Mouse (Mus musculus): ENCODE measurements around the gene Plekha5. TPM values are rescaled to one million over a fixed set of nuclear protein-coding genes. Genes with fewer than 3 reads are reported as not detected.

Gene Plekha5
- total RNA-seq (2021), result 10 to 100 TPM in 1 of 2 experiments, 1 to 10 TPM in 1; 10.0 to 12.9 TPM
- long read RNA-seq, experiment 1, partial matches to known transcripts, result 0 of 3 reads
- long read RNA-seq, experiment 1, other reads (novel, unspliced or antisense), result 3 of 3 reads
- long read RNA-seq, experiment 2, partial matches to known transcripts, result 0 of 3 reads
- long read RNA-seq, experiment 2, other reads (novel, unspliced or antisense), result 3 of 3 reads

DNA sequence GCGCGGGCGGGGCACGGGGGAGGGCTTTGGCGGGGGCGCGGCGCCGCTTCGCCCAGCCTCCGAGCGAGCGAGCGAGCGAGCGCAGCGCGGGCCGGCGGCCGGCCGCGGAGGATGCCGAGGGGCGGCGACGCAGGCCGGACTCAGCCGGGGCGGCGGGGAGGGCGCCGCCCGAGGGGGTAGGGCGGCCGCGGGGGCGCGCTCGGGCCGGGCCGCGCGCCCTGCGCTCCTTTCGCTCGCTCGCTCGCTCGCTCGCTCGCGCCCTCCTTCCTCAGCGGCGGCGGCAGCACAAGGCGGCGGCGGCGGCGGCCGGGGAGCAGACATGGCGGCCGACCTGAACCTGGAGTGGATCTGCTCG, at the start of gene Plekha5:
Gene Plekha5 (plus strand): TSS at position 209 of the 355 bp plus-strand sequence.
- peak; percentile 82 for DNase-seq
- H3K27ac ChIP-seq, result peak within 1 kb of the TSS; percentile 88
- peak within 1 kb of the TSS; percentile 92 for H3K4me3 ChIP-seq
- no peak for TF ChIP-seq CTCF (IDR thresholded peaks at IDR 0.05)
- intact Hi-C loops (cut with DNase I), result no loop called here

DNA sequence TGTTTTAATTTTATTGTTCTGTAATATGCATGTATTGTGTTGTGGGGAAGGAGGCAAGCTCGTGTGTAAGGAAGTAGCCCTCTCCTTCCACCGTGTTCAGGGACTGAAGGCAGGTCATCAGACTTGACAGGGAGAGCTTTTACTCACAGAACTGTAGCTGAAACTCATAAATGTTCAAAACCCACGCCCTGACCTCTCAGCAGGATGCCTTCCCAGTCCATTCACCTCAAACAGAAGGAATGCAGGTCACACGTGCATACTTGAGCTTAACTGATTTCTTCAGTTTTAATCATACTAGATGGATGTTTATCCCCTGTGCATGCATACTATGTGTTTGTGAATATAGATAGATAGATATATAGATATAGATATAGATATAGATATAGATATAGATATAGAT, 48.2 kb upstream of the Plekha5 start:
- no peak for TF ChIP-seq CTCF (IDR thresholded peaks at IDR 0.05)
- DNase-seq, result no peak
- no peak overlapping the region for H3K27ac ChIP-seq
- no peak overlapping the region for H3K4me3 ChIP-seq
- intact Hi-C loops (cut with DNase I), result no loop called here

DNA sequence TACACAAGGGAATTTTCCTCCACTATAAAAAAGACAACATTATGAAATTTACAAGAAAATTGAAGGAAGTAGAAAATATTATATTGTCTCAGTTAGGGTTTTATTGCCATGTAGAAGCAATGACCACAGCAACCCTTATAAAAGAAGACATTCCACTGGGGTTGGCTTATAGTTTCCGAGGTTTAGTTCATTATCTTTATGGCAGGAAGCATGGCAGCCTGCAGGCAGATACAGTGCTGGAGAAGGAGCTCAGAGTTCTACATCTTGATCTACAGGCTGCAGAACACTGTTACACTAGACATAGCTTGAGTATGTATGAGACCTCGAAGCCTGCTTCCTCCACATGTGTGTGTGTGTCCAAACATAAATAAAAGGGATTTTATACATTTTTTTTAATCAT, 43.3 kb upstream of the Plekha5 start:
- DNase-seq, result no peak
- no peak for TF ChIP-seq CTCF (IDR thresholded peaks at IDR 0.05)
- Histone ChIP-seq H3K27ac (no peak overlapping the region), H3K4me3 (no peak overlapping the region)
- intact Hi-C loops (cut with DNase I), result no loop called here

DNA sequence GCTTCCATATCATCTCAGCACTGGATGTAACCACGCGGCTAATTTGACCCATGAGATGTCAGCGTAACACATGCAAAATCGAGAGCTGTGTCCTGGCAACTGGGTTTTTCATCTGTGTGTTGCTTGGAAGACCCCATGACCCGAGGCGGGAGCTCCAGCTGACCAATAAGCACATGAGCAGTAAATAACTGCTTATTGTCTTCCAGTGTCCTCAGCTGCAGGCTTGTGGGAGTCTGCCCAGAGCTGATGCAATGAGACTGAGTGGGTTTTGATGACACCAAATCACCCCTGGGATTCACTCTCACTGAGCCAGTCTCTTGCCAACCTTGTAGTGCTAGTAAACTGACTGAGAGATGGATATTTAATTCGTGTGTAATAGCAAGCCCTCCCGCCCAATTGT, 42.7 kb upstream of the Plekha5 start:
- H3K27ac ChIP-seq, result no peak overlapping the region
- peak; percentile 32 for DNase-seq
- intact Hi-C loops (cut with DNase I), result no loop called here
- TF ChIP-seq CTCF (IDR thresholded peaks at IDR 0.05), result no peak
- H3K4me3 ChIP-seq, result no peak overlapping the region

DNA sequence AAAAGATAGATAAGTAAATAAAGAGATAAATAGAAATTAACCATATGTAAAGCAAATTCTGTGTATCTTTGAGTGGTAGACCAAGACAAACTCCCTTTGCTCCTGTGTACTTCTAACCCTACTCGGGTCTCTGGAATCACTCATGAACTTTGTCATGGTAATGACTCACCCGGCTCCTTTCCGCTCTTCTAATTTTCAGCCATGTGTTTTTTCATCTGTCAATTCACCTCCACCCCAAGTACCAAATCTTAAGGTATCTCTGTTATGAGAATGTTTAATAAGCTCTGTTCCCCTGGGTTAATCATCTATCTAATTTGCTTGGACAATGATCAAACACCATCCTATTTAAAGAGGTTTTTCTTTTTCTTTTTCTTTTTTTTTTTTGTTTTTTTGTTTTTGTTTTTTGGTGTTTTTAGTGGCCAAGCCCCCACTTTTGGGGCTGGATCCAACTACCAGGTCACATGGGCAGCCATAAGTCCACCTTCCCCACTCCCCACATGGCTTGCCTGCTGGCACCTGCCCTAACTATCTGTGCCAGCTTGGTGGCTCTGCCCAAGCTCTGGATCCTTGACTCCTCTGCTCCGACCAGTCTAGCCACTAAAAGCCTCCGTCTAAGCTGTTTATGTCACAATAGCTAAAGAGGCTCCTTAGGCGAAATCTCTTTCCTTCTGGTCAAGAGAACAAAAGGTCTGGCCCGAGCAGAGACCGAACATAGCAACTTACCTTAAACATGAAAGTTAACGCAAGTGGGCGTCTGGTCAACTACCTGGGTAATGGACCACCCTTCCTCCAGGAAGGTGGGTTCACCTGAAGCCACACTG, 40.1 kb upstream of the Plekha5 start:
- H3K4me3 ChIP-seq, result no peak overlapping the region
- TF ChIP-seq CTCF (IDR thresholded peaks at IDR 0.05), result no peak
- no peak for DNase-seq
- intact Hi-C loops (cut with DNase I), result no loop called here
- H3K27ac ChIP-seq, result no peak overlapping the region

DNA sequence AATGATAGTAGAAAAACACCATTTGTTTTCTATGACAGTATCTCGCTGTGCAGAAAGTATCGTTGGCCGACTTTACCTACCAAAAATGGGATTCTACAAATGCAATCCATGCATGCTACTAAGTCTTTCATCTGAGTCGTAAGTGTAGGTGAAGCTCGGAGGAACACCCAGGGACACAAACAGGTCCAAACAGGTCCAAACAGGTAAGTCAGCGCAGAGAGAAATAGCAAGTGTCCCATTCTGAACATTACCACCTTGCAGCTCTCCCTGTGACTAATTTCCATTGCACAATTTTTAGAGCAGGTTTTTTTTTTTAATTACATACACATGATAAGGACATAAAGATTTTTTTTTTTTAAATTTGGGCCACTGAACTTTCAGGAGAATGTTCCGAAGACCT, 27.2 kb upstream of the Plekha5 start:
- no peak overlapping the region for H3K4me3 ChIP-seq
- no peak for DNase-seq
- intact Hi-C loops (cut with DNase I), result no loop called here

DNA sequence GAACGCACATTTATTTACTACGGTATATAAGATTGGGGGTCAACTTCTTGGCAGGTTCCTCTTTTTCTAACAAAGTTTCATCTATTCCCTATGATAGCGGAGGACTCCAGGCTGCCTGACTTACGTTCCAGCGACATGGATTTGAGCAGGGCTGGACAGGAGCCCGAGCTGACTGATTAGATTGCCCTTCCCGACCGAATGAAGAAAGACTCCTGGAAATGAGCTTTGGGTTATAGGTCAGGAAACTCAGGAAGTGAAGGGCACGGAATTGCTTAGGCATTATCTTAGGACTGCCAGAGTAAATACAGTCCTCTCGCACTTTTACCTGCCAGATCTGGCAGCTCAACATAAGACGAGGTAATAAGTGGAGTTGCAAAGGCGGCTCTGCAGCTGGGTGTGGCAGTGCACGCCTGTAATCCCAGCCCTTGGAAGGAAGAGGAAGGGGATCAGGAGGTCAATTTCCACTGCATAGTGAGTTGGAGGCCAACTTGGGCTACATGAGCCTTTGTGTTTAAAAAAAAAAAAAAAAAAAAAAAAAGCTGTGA, 21.0 kb upstream of the Plekha5 start:
- intact Hi-C loops (cut with DNase I), result no loop called here
- no peak overlapping the region for H3K4me3 ChIP-seq
- TF ChIP-seq CTCF (IDR thresholded peaks at IDR 0.05), result no peak
- no peak overlapping the region for H3K27ac ChIP-seq
- DNase-seq, result no peak

More for the DNA sequence above, 27.2 kb upstream of the Plekha5 start:
- no peak for TF ChIP-seq CTCF (IDR thresholded peaks at IDR 0.05)
- H3K27ac ChIP-seq, result no peak overlapping the region

DNA sequence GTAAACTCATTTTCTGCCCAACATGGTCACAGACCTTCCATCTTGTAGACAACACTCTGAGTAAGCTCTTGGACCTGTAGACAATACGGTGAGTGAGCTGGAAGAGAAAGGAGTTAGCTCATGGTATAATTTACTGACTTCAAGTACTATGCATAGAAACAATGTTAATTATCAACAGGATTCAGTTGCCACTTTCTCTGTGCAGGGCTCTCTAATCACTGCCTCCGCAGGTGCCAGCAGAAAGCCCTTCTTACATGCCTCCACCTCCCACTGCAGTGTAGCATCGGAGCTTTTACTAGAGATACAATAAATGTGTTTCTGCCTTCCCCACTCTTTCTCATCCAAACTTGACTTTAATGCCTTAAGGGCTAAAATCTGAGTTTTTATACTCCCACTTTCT, 11.9 kb upstream of the Plekha5 start:
- DNase-seq, result no peak
- TF ChIP-seq CTCF (IDR thresholded peaks at IDR 0.05), result no peak
- intact Hi-C loops (cut with DNase I), result no loop called here
- Histone ChIP-seq H3K27ac (no peak overlapping the region), H3K4me3 (no peak overlapping the region)

DNA sequence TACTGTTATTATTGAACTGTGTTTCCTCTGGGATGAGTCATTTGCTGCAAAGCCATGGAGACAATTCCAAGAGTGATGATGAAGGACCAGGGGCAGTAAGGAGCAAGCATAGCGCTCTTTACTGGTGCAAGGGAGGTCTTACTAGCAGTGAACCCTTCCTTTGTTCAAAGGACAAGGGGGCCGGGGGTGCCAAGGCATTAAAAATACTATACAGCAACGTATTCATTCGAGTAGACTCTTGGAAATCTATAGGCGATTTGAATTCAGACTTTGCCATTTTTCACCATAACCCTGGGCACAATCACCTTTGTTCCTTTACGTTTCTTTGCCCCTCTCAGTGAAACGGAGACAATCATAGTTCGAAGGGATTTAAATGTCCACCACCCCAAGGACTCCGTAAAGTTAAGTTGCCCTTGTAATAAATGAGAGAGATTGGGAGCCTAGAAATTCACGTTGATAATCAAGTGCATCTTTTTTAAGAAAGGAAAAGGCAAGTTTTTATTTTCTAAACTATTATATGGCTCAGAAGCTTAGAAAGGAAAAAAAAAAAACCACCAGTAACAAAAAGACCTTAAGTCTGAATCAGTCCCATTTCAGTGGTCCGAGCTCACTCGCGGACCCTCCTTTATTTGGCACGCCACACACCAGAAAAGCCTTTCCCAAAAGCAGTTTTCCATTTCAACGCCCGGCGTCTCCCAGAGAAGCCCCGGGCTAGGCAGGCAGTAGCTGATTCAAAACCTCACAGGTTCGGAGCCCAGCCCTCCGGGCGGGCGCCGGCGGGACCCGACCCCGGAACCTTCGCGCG, 611 bp upstream of the Plekha5 start:
- H3K27ac ChIP-seq, result peak overlapping the region; percentile 80
- no peak for TF ChIP-seq CTCF (IDR thresholded peaks at IDR 0.05)
- H3K4me3 ChIP-seq, result peak overlapping the region; percentile 92
- no peak for DNase-seq
- intact Hi-C loops (cut with DNase I), result no loop called here

DNA sequence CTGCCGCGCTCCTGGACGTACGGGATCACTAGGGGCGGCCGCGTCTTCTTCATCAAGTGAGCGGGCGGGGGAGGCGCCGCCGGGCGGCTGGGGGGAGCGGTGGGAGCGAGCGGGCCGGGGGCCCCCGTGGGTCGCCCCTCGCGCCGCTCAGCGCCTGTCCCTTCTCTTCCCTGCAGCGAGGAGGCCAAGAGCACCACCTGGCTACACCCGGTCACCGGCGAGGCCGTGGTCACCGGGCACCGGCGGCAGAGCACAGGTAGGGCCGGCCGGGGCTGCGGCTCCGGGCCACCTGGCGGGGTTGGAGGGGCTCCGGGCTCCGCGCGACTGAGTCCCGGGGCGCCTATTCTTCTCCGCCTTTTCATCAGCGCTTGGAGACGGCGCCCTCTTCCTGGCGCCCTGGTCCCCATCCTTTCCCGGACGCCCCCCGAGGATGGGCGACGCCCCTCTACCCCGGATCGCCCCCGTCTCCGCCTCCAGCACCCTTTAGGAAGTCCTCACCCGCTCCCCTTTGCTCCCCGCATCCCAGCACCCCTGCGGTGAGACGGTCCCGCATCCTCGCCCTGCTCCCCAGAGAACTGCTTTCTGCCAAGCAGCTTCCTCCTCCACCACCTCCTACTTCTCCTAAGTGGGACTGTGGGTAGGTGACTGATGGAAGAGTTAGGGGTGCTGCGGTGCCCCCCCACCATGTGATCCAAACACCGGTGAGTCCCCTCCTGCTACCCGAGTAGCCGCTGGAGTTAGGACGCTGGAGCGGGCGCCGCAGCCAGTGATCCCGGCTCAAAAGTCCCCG, 542 bp downstream of the Plekha5 start:
- TF ChIP-seq CTCF (IDR thresholded peaks at IDR 0.05), result no peak
- peak overlapping the region; percentile 88 for H3K27ac ChIP-seq
- H3K4me3 ChIP-seq, result peak overlapping the region; percentile 92
- DNase-seq, result peak; percentile 46
- intact Hi-C loops (cut with DNase I), result no loop called here

DNA sequence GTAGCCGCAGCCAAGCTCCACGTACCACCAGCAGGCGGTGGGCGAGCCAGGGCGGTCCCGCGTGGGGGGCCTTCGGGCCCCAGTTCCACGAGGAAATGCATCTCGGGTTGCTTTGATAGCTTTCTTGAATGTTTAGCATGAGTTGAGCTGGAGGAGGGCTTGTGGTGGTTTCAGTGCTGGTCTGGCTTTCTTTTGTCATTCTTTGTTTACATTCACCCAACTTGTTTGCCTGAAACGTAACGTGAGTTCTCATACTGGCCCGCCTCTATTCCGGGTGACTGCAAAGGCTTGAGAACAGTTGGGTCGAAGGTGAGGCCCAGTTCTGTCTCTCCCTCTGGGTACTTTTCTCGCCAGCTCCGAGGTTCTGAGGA, 1.1 kb downstream of the Plekha5 start:
- DNase-seq, result no peak
- Histone ChIP-seq H3K4me3 (peak overlapping the region; percentile 92), H3K27ac (peak overlapping the region; percentile 88)
- intact Hi-C loops (cut with DNase I), result loop anchor here (5.0 kb wide), 1 partner anchor 548 kb away; no protein-coding TSS in a partner anchor
- peak; percentile 22; the same call in 1 of the 2 replicates for TF ChIP-seq CTCF (IDR thresholded peaks at IDR 0.05)

DNA sequence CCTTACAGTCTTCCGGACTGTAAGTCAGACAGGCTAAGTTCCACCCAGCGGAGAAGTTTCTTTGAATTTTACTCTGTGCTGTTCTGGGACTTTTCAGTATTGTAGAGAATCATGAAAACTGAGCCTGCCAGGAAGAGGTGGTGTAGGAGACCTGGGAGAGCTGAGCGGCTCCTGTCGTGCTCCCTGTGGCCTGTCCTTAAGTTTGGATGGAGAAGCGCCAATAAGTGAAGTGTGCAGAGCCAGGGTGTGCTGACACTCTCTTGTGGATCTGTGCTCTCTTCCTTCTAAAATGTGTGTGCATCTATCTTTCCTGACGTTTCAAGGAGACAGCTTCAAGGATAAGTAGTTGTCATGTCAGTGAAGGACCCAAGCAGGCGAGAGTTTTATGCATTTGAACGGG, 5.4 kb downstream of the Plekha5 start:
- no peak overlapping the region for H3K4me3 ChIP-seq
- no peak overlapping the region for H3K27ac ChIP-seq
- TF ChIP-seq CTCF (IDR thresholded peaks at IDR 0.05), result no peak
- intact Hi-C loops (cut with DNase I), result loop anchor here (5.0 kb wide), 1 partner anchor 552 kb away; no protein-coding TSS in a partner anchor
- no peak for DNase-seq

All from gastrocnemius, adult 2 months (tissue).